In the genomic region with DNA sequence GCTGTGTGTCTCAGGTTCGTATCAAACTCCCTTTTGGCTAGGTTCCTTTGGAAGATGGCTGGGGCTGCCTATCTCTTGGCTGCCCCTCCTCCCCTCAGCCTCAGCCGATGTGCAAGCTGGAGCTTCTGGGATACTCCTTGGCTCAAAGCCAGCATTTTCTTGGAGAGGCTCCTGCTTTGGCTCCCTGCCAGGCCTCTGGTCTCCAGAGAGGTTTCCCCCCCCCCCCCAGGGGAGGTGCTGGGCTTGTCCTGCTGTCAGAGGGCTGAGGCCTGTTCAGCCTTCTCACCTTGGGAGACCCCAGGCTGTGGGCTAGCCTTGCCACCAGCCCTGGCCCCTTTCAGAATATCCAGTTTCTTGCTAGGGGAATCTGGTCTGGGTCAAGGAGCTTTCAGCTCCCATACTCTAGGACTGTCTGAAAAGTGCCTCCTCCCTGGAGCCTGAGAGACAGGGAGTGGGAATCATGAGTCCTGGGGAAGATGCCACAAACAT, we compare ENCODE assay signal across 9 mouse cellular contexts. TPM values are rescaled to one million over a fixed set of nuclear protein-coding genes. Genes with fewer than 3 reads are reported as not detected.
A peak's percentile ranks its signal among the peaks of the same experiment; 100 is the strongest.
DNase-seq lines count a peak whose midpoint lies in the region; ATAC-seq and TF ChIP-seq lines count a peak whose summit lies in the region.
"Had no signal": no experiment of that assay in that cellular context is flagged by ENCODE, and none has a peak within 500 bp of the region (broad histone marks: within the 10 kb centered on the region; RNA-seq: fewer than 3 reads in every experiment).

No protein-coding gene starts in this region.

- no peak for TF ChIP-seq EP300 in stomach, postnatal 0 days (optimal IDR thresholded peaks at IDR 0.05)

- peaks cover 40% of the 10 kb centered on the region for H3K27me3 ChIP-seq in stomach, embryonic 14.5 days (ENCODE audit: control insufficient read depth, insufficient read depth, low read length)
- H3K27me3 ChIP-seq in stomach, postnatal 0 days (ENCODE audit: control insufficient read depth, insufficient read depth, low read length), result peaks cover 11% of the 10 kb centered on the region
- H3K27me3 ChIP-seq in heart, embryonic 12.5 days (replicated peaks), result peaks cover 76% of the 10 kb centered on the region

- no peak overlapping the region for H3K4me3 ChIP-seq in stomach, embryonic 14.5 days (ENCODE audit: low read depth, low read length)
- H3K4me3 ChIP-seq in stomach, postnatal 0 days (ENCODE audit: low read depth, low read length), result no peak overlapping the region
- H3K4me3 ChIP-seq in heart, embryonic 12.5 days, result no peak overlapping the region
- H3K4me3 ChIP-seq: limb, embryonic 15.5 days had no signal

- 0 out of 2 replicates have a peak, but pooled peaks cover 3% of the 10 kb centered on the region for H3K4me1 ChIP-seq in stomach, embryonic 14.5 days (ENCODE audit: control insufficient read depth, insufficient read depth, low read length)
- H3K4me1 ChIP-seq in stomach, postnatal 0 days (replicated peaks; ENCODE audit: control insufficient read depth, insufficient read depth), result peaks cover 1% of the 10 kb centered on the region; the same call in 1 of the 2 replicates
- H3K4me1 ChIP-seq in heart, embryonic 12.5 days (replicated peaks), result peaks cover 25% of the 10 kb centered on the region

- peak; percentile 40; the same call in 1 of the 2 replicates for ATAC-seq in stomach, embryonic 14.5 days (ENCODE audit: insufficient number of reproducible peaks, insufficient read depth, low FRiP score, low read depth)
- ATAC-seq in stomach, postnatal 0 days (ENCODE audit: low FRiP score, low TSS enrichment), result no peak
- ATAC-seq in heart, embryonic 12.5 days (ENCODE audit: insufficient number of reproducible peaks, low FRiP score), result peak; percentile 68

- no peak overlapping the region for H3K27ac ChIP-seq in stomach, embryonic 14.5 days (ENCODE audit: low read length)
- H3K27ac ChIP-seq in stomach, postnatal 0 days (replicated peaks), result no peak overlapping the region
- no peak overlapping the region for H3K27ac ChIP-seq in heart, embryonic 12.5 days (ENCODE audit: poor library complexity, severe bottlenecking)
- H3K27ac ChIP-seq: limb, embryonic 15.5 days had no signal

- H3K4me2 ChIP-seq in stomach, embryonic 14.5 days (replicated peaks; ENCODE audit: low read depth, low read length), result no peak overlapping the region
- H3K4me2 ChIP-seq in stomach, postnatal 0 days (replicated peaks; ENCODE audit: low read depth), result no peak overlapping the region
- no peak overlapping the region for H3K4me2 ChIP-seq in heart, embryonic 12.5 days
- H3K4me2 ChIP-seq: limb, embryonic 15.5 days had no signal

- TF ChIP-seq CTCF in stomach, postnatal 0 days (IDR thresholded peaks at IDR 0.05; ENCODE audit: low read depth), result no peak

- WGBS in stomach, embryonic 14.5 days, result 10% methylated on average over 2 of the region's 2 CpGs
- WGBS in stomach, postnatal 0 days, result 0% methylated on average over 2 of the region's 2 CpGs
- WGBS in heart, embryonic 12.5 days, result 5% methylated on average over 2 of the region's 2 CpGs

- peak; percentile 54 for DNase-seq in adrenal gland, adult 2 months
- DNase-seq in adrenal gland, adult 18-20 months (ENCODE audit: low spot score in 2 of 2), result no peak
- no peak for DNase-seq in stomach, postnatal 0 days (ENCODE audit: low spot score)
- DNase-seq in layer of hippocampus, adult 9-11 months, result peak; percentile 77
- DNase-seq in retina, embryonic 14.5 days (ENCODE audit: low spot score), result peak; percentile 72
- no peak for DNase-seq in spleen, postnatal 10 days (ENCODE audit: low spot score in 2 of 2)

- no peaks in the 10 kb centered on the region for H3K36me3 ChIP-seq in stomach, embryonic 14.5 days (ENCODE audit: control insufficient read depth, insufficient read depth, low read length)
- no peaks in the 10 kb centered on the region for H3K36me3 ChIP-seq in stomach, postnatal 0 days (ENCODE audit: control insufficient read depth, insufficient read depth, low read length)
- no peaks in the 10 kb centered on the region for H3K36me3 ChIP-seq in heart, embryonic 12.5 days
- H3K36me3 ChIP-seq: limb, embryonic 15.5 days had no signal

- no peak overlapping the region for H3K9ac ChIP-seq in stomach, embryonic 14.5 days (replicated peaks; ENCODE audit: low read depth, low read length)
- H3K9ac ChIP-seq in stomach, postnatal 0 days (ENCODE audit: low read length), result no peak overlapping the region
- H3K9ac ChIP-seq in heart, embryonic 12.5 days, result no peak overlapping the region
- H3K9ac ChIP-seq: limb, embryonic 15.5 days had no signal

- no peaks in the 10 kb centered on the region for H3K9me3 ChIP-seq in stomach, embryonic 14.5 days (ENCODE audit: control insufficient read depth, low read depth, low read length)
- no peaks in the 10 kb centered on the region for H3K9me3 ChIP-seq in stomach, postnatal 0 days (ENCODE audit: control insufficient read depth, low read length)
- H3K9me3 ChIP-seq in heart, embryonic 12.5 days (replicated peaks), result no peaks in the 10 kb centered on the region
- H3K9me3 ChIP-seq: limb, embryonic 15.5 days had no signal

RNA-seq across cellular contexts. Expression of gene Polg, which starts 54.1 kb away (rescaled TPM):
- total RNA-seq in adrenal gland, adult 2 months (2021), result 10 to 100 TPM; 65.7 to 69.3 TPM
- 49.3 and 50.1 TPM in 2 replicates for polyA plus RNA-seq in adrenal gland, adult 2 months (2012; rRNA removed)
- total RNA-seq in adrenal gland, adult 18-20 months (2021), result 10 to 100 TPM; 63.5 to 79.3 TPM
- 27.8 and 34.7 TPM in 2 replicates for polyA plus RNA-seq in stomach, embryonic 14.5 days (2014; fragmentation: Nextera tagmentation; extraction: Ambion mirVana)
- polyA plus RNA-seq in stomach, postnatal 0 days (2015; fragmentation: Nextera tagmentation; extraction: Ambion mirVana), result 13.9 and 18.5 TPM in 2 replicates
- 37.9 and 39.6 TPM in 2 replicates for polyA plus RNA-seq in heart, embryonic 12.5 days (2016; fragmentation: Nextera tagmentation; extraction: Ambion mirVana)

Comparison
In these comparisons a context has a peak if more than half of its experiments do, and no peak if none do; other contexts are left out.
1. DNase-seq: peak in adrenal gland, adult 2 months (single experiment), layer of hippocampus, adult 9-11 months (single experiment) and retina, embryonic 14.5 days (single experiment); none in adrenal gland, adult 18-20 months (0 of 2), stomach, postnatal 0 days (single experiment) and spleen, postnatal 10 days (0 of 2).